In the genomic region with DNA sequence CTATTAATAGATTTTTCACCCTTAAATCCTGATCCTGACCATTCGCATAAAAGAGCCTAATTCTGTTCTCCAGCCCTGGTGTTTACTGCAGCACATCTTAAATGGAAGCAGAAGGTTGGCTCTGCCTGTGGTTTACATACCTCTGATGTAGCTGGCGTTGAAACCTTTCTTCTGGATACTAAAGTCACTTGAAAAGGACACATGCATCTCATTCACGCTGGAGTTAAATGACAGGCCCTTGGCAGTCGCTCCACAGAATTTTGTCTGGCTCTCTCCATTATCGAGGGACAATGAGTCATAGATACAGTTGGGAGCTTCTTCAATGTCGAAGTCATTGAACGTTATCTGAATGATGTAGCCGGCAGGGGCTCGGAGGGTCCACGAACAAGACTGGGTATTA, we compare ENCODE assay signal across 30 mouse cellular contexts.
DNase-seq lines count a peak whose midpoint lies in the region; ATAC-seq lines count a peak whose summit lies in the region.
"Had no signal": no experiment of that assay in that cellular context is flagged by ENCODE, and none has a peak within 500 bp of the region (broad histone marks: within the 10 kb centered on the region; RNA-seq: fewer than 3 reads in every experiment).

No protein-coding gene starts in this region.

- 0 out of 2 replicates have a peak overlapping the region, but pooled peaks have one; percentile 14 for H3K4me2 ChIP-seq in heart, embryonic 15.5 days
- H3K4me2 ChIP-seq in lung, embryonic 15.5 days: no peak overlapping the region
- H3K4me2 ChIP-seq: embryonic facial prominence, embryonic 12.5 days; forebrain, embryonic 15.5 days; hindbrain, embryonic 15.5 days; limb, embryonic 12.5 days; midbrain, embryonic 15.5 days; neural tube, embryonic 15.5 days had no signal

- no peak overlapping the region for H3K27ac ChIP-seq in heart, embryonic 15.5 days
- peak overlapping the region; percentile 26 for H3K27ac ChIP-seq in lung, embryonic 15.5 days
- H3K27ac ChIP-seq: embryonic facial prominence, embryonic 12.5 days; forebrain, embryonic 10.5 days; forebrain, embryonic 15.5 days; hindbrain, embryonic 10.5 days; hindbrain, embryonic 15.5 days; left cerebral cortex, adult 2 months; limb, embryonic 12.5 days; midbrain, embryonic 10.5 days; midbrain, embryonic 15.5 days; neural tube, embryonic 15.5 days had no signal

- no peaks in the 10 kb centered on the region for H3K36me3 ChIP-seq in heart, embryonic 15.5 days
- no peaks in the 10 kb centered on the region for H3K36me3 ChIP-seq in lung, embryonic 15.5 days
- H3K36me3 ChIP-seq: embryonic facial prominence, embryonic 12.5 days; forebrain, embryonic 10.5 days; forebrain, embryonic 15.5 days; hindbrain, embryonic 10.5 days; hindbrain, embryonic 15.5 days; limb, embryonic 12.5 days; midbrain, embryonic 10.5 days; midbrain, embryonic 15.5 days; neural tube, embryonic 15.5 days had no signal

- no peak for ATAC-seq in heart, embryonic 15.5 days (replicated peaks; ENCODE audit: insufficient number of reproducible peaks, insufficient read depth, low FRiP score, low read depth)
- peak; percentile 48; the same call in 1 of the 2 replicates for ATAC-seq in lung, embryonic 15.5 days (ENCODE audit: borderline replicate concordance, extremely low read depth, low FRiP score, low TSS enrichment)
- ATAC-seq: forebrain, embryonic 15.5 days; inflammation-experienced regulatory T-cells, adult 6 months; midbrain, embryonic 15.5 days had no signal

- DNase-seq in heart, adult 8-10 months (ENCODE audit: low spot score): no peak
- peak; percentile 9 for DNase-seq in Muller cell, postnatal 12 days (ENCODE audit: inconsistent ontology term)
- peak; percentile 39 for DNase-seq in lung, postnatal 25 days (ENCODE audit: low spot score)
- no peak for DNase-seq in cerebellum, postnatal 4 days (ENCODE audit: low spot score in 2 of 2)
- no peak for DNase-seq in thymus, adult 18-20 months
- DNase-seq: adrenal gland, adult 8-10 months; B cell, adult 2 months; cerebellum, adult 8-10 months; cerebellum, postnatal 25 days; gastrocnemius, postnatal 25 days; heart, adult 18-20 months; kidney, adult 11 months; kidney, postnatal 25 days; retina, postnatal 1 day; right cerebral cortex, postnatal 25 days; thymus, postnatal 25 days had no signal

- no peak overlapping the region for H3K4me3 ChIP-seq in heart, embryonic 15.5 days
- H3K4me3 ChIP-seq in lung, embryonic 15.5 days: no peak overlapping the region
- H3K4me3 ChIP-seq: embryonic facial prominence, embryonic 12.5 days; forebrain, embryonic 10.5 days; forebrain, embryonic 15.5 days; hindbrain, embryonic 10.5 days; hindbrain, embryonic 15.5 days; left cerebral cortex, adult 2 months; limb, embryonic 12.5 days; midbrain, embryonic 10.5 days; midbrain, embryonic 15.5 days; neural tube, embryonic 15.5 days had no signal

- no peak overlapping the region for H3K9ac ChIP-seq in heart, embryonic 15.5 days
- H3K9ac ChIP-seq in lung, embryonic 15.5 days: no peak overlapping the region
- H3K9ac ChIP-seq: embryonic facial prominence, embryonic 12.5 days; forebrain, embryonic 15.5 days; hindbrain, embryonic 15.5 days; limb, embryonic 12.5 days; midbrain, embryonic 15.5 days; neural tube, embryonic 15.5 days had no signal

- WGBS in heart, embryonic 15.5 days: 40% methylated on average over 10 of the region's 10 CpGs
- 54% methylated on average over 10 of the region's 10 CpGs for WGBS in lung, embryonic 15.5 days

- H3K27me3 ChIP-seq in heart, embryonic 15.5 days: no peaks in the 10 kb centered on the region
- H3K27me3 ChIP-seq in lung, embryonic 15.5 days: no peaks in the 10 kb centered on the region
- H3K27me3 ChIP-seq: CH12.LX; embryonic facial prominence, embryonic 12.5 days; forebrain, embryonic 15.5 days; hindbrain, embryonic 15.5 days; limb, embryonic 12.5 days; midbrain, embryonic 15.5 days; neural tube, embryonic 15.5 days had no signal

- H3K4me1 ChIP-seq in heart, embryonic 15.5 days (replicated peaks): peaks cover 13% of the 10 kb centered on the region
- peaks cover 18% of the 10 kb centered on the region for H3K4me1 ChIP-seq in lung, embryonic 15.5 days
- H3K4me1 ChIP-seq: hindbrain, embryonic 15.5 days; limb, embryonic 12.5 days; midbrain, embryonic 10.5 days; midbrain, embryonic 15.5 days; neural tube, embryonic 15.5 days had no signal

- H3K9me3 ChIP-seq in heart, embryonic 15.5 days (replicated peaks): no peaks in the 10 kb centered on the region
- no peaks in the 10 kb centered on the region for H3K9me3 ChIP-seq in lung, embryonic 15.5 days
- H3K9me3 ChIP-seq: embryonic facial prominence, embryonic 12.5 days; forebrain, embryonic 10.5 days; forebrain, embryonic 15.5 days; hindbrain, embryonic 10.5 days; hindbrain, embryonic 15.5 days; limb, embryonic 12.5 days; midbrain, embryonic 15.5 days; neural tube, embryonic 15.5 days had no signal

Comparison
In these comparisons a context has a peak if more than half of its experiments do, and no peak if none do; other contexts are left out.
1. DNase-seq: peak in Muller cell, postnatal 12 days (single experiment) and lung, postnatal 25 days (single experiment); none in heart, adult 8-10 months (single experiment), cerebellum, postnatal 4 days (0 of 2) and thymus, adult 18-20 months (0 of 2).